Mouse (Mus musculus) gastrocnemius, adult 2 months (tissue): Measurements from ENCODE around the gene Filip1l. TPM values are rescaled to one million over a fixed set of nuclear protein-coding genes. Genes with fewer than 3 reads are reported as not detected.

Source experiments
- DNase-seq: peaks from one replicate; pipeline ENCODE4 v3.0.0; 2022
- H3K27ac ChIP-seq: fragments of 200-600 bp; 2 replicates; pipeline ENCODE4 v1.8.1; 2022; ENCODE audit warnings: mild to moderate bottlenecking
- H3K4me3 ChIP-seq: fragments of 200-600 bp; 2 replicates; pipeline ENCODE4 v1.8.1; 2022; ENCODE audit warnings: mild to moderate bottlenecking, moderate library complexity
- CTCF ChIP-seq: fragments of 200-600 bp; IDR thresholded peaks from 2 replicates; pipeline ENCODE4 v1.8.1; 2022; ENCODE audit warnings: antibody characterized with exemption, mild to moderate bottlenecking, moderate library complexity
- intact Hi-C: fragments of 180-260 bp; cut with DNase I; formaldehyde crosslinking; loops from one replicate; pipeline ENCODE4 v1.15.1; 2025
- total RNA-seq, 2 experiments: library from RNA; stranded (reverse); gene quantifications; 2 replicates each; pipeline ENCODE4 v1.2.3; 2021

Filip1l gene
- total RNA-seq, 2 experiments from 2014 or later, result 37.5 to 67.0 TPM

DNA sequence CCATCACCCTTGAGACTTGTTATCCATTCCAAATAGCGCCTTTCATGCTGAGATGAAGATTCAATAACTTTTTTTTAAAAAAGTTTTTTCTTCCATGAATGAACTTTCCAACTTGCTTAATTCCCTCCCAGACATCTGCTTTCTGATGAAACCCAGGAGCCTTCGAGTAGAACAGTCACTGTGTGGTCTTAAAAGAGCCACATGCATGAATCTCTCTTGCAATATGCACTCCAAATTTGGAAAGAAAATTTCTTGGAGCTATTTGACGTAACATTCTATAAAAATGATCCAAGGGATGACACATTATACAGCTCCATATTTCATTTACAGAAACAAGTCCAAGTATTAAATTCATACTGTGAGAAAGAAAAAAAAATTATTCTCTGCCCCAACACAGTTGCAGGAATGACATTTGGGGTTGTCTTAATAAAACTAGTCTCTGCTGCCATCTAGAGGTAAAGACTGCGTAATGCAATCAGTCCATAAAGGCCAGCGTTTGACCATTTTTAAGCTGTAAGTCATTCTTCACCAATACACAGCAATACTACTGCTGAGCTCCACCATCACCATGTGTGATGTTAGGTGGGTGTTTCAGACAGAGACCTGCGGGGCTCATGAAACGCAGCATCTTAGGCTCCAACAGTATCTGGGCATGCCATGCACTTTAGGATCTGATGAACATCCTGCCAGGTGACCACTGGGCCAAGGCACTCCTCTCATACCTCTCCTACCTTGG, 240.7 kb downstream of the Filip1l start:
- Histone ChIP-seq H3K4me3 (no peak overlapping the region), H3K27ac (peak overlapping the region; percentile 13; the same call in 1 of the 2 replicates)
- DNase-seq, result no peak
- intact Hi-C loops, result loop anchor here (5.0 kb wide), 1 partner anchor 351 kb away; no protein-coding TSS in a partner anchor
- peak; percentile 86 for TF ChIP-seq CTCF

DNA sequence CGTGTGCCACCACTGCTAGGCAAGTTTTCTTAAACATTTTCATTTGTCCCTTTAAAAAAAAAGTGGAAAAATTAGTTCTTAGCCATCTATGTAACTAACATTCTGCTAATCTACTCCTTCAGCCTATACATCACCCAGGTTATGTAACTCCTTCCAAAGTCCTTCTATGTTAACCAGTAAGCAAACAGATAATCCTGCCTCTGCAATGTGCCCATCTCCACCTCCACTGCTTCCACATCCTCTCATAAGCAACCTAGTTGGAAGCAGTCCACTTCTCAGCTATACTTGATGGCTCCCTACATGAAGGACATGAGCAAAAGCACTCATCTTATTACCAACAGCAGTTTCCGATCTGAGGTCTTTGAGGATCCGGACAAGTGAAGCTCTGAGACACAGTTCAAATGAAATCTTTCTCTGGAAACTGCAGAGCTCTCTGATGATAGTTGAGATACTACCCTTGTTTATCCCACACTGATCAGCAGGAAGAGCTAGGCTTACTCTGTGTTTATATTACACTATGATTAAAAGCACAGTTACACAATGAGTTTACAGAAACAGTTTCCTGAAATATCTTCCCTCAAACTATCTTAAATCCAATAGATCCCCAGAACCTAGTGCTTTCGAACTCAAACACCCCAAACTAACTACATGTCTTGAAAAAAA, 244.5 kb downstream of the Filip1l start:
- no peak for TF ChIP-seq CTCF
- intact Hi-C loops, result no loop called here
- Histone ChIP-seq H3K4me3 (no peak overlapping the region), H3K27ac (no peak overlapping the region)
- DNase-seq, result no peak

DNA sequence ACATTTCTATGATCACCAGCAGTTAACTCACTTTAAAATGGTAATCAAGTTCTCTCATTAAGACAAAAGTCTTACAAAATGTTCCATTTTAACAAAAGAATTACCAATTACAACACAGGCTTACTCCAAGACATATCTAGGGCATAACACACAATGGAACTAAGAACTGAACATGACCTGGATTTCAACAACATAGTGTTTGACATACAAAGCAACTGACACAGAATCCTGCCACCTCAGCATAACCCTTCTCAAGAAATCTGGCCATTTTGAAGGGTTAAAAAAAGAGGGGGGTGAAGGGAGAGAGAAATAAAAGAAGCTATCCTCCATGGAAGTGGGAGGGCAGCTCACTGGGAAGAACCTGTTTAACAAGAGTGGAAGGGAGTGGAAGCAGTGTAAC, 248.1 kb downstream of the Filip1l start:
- no peak for TF ChIP-seq CTCF
- Histone ChIP-seq H3K27ac (no peak overlapping the region), H3K4me3 (no peak overlapping the region)
- intact Hi-C loops, result no loop called here
- no peak for DNase-seq

DNA sequence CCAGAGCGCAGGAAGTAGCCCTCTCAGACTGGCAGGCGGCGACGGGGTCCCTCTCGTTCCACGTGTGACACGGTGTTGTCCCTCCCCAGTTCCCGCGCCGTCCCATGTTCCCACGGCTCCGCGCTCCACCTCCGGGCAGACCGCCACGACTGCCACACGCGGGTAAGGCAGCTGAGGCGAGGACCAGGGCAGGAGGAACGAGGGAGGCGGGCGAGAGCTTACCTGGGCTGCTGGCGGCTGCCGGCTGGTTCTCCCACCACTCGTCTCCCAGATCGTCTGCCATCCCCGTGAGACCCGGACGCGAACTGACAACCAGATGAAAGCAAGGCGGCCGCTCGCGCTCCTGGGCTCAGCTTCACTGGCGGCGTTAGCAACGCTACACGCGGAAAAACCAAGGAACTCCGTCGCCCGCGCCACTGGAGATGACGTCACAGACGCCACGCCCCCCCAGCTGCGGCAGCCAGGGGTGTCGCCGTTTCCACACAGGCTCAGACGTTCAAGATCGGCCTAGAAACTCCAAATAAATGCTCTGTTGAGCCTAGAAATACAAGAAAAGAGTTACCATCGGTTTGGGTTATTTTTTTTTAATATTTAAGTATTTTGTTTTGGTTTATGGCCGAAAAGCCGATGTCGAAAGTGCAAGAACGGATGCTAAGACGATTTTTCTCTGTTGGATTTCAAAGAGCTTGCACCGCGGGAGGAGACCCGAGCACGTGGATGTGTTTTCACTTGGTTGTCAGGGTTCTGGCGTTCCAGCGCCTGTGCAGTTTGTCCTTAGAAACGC, 253.7 kb downstream of the Filip1l start, which contains the start of gene Cmss1:
Gene Cmss1, minus strand, starts transcription at position 421 of the 784 bp plus-strand sequence.
- Histone ChIP-seq H3K27ac (peak within 1 kb of the TSS; percentile 88), H3K4me3 (peak within 1 kb of the TSS; percentile 98)
- no peak for TF ChIP-seq CTCF
- peak; percentile 88 for DNase-seq
- intact Hi-C loops, result no loop called here

DNA sequence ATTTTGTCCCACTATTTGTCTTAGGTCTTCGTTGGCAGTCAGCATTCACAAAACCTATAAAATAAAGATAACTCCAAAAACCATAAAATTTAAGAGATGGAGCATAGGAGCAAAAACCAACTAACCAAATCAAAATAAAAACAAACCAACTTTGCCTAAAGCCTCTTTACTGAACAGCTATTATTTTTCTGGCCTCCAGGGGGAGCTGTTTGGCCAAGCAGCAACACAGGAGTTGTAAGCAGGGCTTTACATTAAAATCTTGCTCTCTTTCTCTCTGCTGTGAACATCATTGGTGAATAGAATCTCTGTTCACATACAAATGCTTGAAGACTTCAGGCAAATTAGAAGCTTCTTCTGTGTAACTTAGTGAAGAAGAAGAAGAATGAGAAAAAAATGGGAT, 258.9 kb downstream of the Filip1l start:
- intact Hi-C loops, result no loop called here
- H3K4me3 ChIP-seq, result no peak overlapping the region
- H3K27ac ChIP-seq, result no peak overlapping the region
- peak; percentile 77 for TF ChIP-seq CTCF
- DNase-seq, result no peak

Other genes starting within 250 kb of the Filip1l start
- 10 to 100 TPM; 31.6 to 37.4 TPM for gene Tomm70a, start 231.4 kb upstream of the Filip1l start, total RNA-seq
- gene Nit2, start 185.8 kb upstream of the Filip1l start, total RNA-seq, result 10 to 100 TPM; 22.7 to 24.3 TPM
- 10 to 100 TPM; 19.2 to 19.5 TPM for gene Tbc1d23, start 121.6 kb upstream of the Filip1l start, total RNA-seq
- gene Tmem30c, start 60.2 kb upstream of the Filip1l start, total RNA-seq, result not detected